Mouse (Mus musculus) B cell, adult 2 months (primary cell): ENCODE measurements around the gene Bhlhe40.

ENCODE experiments used
- DNase-seq, 2 experiments: peaks; one replicate each; pipeline ENCODE4 v3.0.0; 2022

Bhlhe40 gene

DNA sequence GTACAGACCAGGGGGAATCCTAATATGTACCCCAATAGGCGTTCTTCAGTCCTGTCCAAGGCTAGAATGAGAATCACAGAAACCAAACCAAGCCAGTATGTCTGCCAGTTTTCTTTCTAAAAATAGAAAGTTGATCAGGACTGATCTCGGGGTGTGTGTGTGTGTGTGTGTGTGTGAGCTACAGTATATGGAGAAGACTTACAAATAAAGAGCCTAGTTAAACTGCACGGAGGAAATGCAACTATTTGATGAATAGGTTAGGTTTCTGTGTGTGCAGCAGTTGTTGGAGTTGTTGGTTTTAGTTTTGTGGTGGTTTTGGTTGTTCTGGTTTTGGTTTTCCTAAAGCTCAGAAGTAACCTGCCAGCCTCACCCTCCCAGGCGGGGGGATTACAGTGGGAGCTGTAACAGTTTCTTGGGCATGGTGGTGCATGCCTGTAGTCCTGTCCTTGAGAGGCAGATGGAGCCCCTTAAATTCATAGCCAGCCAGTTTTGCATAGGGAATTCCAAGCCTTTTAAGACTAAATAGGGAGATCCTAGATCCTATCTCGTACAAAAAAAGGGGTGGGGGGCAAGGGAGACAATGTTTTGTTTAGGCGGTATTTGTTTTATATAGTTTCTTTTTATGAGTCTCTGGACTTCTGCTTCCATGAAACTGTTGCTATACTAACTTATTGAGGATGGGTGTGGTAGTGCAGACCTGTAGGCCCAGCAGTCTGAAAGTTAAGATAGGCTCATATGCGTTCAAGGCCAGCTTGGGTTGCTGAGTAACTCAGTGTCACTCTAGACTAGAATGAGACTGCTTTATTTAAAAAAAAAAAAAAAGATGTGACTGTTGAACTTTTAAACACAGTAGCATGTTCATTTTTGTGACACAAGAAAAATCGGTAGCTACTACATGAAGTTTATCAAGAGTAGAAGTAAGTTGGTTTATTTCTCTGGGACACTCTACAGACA, 3.1 kb downstream of the Bhlhe40 start:
- no peak for DNase-seq

DNA sequence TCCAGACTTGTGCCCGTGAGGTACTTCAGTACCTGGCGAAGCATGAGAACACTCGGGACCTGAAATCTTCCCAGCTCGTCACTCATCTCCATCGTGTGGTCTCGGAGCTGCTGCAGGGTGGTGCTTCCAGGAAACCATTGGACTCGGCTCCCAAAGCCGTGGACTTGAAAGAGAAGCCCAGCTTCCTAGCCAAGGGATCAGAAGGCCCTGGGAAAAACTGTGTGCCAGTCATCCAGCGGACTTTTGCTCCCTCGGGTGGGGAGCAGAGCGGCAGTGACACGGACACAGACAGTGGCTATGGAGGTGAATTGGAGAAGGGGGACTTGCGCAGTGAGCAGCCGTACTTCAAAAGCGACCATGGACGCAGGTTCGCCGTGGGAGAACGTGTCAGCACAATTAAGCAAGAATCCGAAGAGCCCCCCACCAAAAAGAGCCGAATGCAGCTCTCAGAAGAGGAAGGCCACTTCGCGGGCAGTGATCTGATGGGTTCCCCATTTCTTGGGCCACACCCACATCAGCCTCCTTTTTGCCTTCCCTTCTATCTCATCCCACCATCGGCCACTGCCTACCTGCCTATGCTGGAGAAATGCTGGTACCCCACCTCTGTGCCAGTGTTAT, 4.2 kb downstream of the Bhlhe40 start:
- DNase-seq = no peak

DNA sequence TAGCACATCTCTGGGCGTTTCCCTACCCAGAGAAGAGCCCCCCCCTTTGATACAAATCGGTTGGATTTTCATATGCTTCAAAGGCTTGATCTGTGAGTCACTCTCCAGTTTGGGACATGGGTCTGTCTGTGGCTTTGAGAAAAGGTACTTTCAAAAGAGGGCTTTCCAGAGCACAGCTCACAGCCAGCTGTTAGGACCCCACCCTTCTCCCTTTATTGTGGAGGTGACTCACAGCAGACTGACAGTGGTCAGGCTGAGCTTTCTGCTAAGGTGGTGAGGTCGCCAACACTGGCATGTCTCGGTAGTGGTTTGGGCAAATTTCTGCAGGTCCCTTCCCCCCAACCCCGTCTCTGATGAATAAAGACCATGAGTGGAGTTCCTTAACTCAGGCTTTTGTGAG, 5.2 kb downstream of the Bhlhe40 start:
- peak; percentile 14 to 24 for DNase-seq

DNA sequence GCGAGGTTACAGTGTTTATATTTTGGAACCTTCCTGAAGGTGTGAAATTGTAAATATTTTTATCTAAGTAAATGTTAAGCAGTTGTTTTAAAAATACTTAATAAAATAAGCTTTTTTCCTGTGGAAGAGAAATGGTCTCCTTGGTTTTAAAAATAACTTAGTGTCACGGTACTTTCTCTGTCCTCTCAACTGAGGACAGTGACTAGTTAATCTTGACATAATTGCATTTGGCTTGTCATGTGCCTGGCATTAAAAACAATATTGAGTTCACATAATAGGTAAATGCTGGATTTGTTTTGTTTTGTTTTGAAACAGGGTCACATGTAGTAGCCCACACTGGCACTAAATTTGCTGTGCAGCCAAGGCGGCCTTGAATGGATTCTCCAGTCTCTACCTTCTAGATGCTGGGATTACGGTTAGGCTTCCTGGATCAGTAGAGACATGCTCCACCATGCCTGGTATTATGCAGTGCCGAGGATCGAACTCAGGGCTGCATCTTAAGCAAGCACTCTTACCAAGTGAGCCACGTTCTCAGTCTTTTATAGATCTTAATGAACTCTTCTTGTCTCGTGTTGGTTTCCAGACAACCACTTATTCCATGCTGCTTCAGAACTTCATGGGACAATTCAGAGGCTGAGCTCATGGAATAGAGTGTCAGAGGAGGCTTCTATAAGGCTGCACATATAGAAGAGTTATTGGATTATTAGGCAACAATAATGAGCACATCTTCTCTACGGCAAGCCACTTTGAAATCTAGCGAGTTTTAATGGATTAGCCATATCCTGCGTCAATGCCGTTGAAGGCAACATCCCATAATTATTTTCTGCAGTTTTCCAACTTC, 6.4 kb downstream of the Bhlhe40 start:
- no peak for DNase-seq

DNA sequence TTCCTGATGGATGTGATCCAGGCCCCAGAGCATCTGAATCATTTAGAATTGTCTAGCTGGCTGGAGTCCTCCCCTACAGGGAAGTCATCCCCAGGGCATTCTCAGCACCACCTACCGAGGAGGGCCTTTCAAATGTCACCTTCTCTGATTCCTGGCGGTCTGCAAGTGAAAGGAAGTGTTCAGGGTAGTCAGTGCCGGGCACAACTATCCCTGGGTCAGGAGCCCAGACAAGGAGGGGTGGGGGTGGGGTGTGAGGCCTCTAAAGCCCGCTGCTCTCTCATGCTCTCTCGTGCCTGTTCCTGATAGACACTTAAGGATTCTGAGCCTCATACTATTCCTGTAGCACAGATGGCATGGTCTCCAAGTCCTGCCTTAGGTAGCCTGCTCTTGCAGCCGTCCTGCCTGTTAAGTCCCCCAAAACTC, 7.2 kb downstream of the Bhlhe40 start:
- no peak for DNase-seq

DNA sequence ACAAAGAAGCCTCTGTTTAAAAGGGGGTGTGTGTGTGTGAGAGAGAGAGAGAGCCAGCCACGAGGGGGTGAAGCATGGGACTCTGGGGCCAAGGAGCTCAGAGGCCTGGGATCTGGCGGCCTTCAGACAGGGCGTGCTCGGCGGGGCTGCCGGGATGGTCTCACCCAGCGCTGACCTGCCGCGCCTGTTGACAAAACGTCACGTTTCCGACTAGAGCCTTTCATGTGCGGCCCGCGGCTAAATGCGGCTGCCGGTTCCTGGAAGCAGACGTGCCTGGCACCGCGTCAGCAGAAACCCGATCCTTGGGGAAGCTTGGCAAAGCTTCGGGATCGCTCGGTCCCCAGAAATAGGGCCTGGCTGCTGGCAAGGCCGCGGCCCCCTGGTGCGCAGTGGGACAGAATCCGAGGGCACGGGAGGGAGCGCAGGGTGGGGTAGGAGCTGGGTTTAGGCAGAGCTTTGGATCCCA, 7.9 kb downstream of the Bhlhe40 start:
- DNase-seq = peak; percentile 28 to 39

DNA sequence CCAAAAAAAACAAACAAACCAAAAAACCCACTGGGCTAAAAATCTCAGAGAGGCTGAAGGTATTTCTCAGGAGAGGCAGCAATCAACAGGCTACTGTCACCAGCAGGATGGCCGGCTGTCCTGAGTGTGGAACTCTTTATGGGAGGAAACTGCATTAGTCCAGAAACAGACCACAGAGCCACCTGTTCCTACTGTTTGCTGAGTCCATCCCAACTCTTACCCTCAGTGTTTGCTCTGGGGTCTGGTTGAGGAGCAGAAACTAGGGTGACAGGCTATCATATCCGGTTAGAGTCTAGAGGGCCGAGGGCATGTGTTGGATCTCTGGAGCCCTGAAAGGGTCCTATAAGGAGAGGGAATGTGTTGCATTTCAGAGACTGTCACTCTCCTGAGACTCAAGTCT, 9.8 kb downstream of the Bhlhe40 start:
- DNase-seq = no peak

DNA sequence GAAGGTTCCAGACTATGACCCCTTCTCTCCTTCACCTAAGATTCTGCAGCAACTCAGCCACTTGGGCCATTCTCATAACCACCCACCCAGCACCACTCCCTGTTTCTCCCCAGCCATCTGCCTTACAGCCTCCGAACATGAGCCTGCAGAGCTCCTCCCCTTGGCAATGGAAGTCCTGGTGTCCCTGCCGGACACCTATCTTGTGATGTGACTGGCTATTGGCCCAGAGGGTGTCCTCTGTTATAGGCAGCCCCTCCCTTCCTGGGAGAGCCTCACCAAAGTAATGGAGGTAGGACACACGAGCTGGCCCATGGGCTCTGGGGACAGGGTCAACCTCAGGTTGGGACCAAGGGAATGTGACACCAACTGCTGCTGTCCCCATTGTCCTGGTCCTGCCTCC, 10.4 kb downstream of the Bhlhe40 start:
- DNase-seq = no peak

DNA sequence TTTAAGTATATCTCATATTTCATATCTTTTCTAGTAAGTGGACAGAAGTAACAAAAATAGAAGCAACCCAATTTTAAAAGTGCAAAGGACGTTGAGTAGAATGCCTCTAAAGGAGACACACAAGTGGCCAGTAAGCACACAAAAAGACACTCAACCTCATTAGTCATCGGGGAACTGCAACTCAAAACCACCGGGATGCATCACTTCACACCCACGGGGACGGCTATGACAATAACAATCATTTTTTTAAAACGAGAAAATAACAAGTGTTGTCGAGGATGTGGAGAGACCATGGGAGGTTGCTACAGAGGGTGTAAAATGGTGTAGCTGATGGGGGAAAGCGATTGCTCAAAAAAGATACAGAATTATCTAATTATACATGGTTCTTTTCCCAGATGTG, 11.7 kb downstream of the Bhlhe40 start:
- DNase-seq = no peak

DNA sequence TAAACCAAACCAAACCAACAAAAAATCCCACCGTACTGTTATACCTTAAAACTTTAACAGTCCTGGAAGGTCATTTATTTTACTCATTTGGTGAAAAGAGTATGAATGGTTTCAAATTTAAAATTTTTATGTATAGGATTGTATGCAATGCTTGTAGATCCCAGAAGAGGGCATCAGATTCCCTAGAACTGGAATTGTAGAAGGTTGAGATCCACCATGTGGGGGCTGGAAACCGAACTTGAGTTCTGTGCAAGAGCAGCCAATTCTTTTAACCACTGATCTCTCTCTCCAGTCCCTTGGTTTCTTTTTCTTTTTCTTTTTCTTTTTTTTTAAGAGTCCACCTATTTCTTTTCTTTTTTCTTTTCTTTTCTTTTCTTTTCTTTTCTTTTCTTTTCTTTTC, 13.8 kb downstream of the Bhlhe40 start:
- no peak for DNase-seq

DNA sequence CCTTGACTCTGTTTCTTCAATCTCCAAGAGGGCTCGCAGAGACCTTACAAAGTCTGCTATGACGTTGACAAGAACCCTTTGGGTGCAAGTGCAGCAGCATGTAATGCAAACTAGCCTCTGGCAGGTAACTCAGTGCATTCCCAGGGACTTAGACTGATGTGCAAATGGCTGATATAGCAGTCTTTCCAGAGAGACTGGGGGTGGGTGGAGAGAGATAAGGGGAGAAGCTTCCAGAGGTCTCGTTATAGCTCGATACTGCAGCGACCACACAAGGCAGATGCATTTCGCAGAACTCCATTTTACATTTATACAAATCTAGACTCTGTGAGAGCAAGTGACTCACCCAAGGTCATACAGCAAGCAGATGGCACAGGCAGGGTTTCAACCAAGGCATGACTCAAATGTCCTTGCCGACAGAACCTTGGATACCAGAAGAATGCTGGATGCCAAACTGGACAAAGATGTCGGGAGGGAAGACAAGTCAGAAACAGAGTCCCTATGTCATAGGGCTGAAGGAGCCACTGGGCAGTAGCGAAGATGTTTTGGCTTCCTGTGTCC, 16.4 kb downstream of the Bhlhe40 start:
- DNase-seq = no peak

DNA sequence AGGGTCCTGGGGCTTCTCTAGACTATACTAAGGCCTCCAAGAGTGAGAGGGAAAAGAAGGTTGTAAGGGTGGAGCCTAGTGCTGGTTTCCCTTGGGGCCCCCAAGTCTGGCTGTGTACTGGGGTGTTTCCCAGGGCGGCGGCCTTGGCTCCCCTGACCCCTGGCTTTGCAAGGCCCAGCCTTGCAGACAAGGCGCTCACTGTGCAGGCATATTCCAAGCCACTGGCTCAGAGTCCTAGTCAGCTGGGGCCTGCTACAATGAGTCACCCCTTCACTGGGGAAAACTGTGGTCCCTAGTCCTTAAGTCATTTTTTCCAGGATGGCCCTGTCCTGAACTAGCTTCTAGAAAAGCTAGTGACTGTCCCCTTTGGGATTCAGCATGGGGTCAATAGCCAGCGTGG, 17.3 kb downstream of the Bhlhe40 start:
- DNase-seq = no peak

DNA sequence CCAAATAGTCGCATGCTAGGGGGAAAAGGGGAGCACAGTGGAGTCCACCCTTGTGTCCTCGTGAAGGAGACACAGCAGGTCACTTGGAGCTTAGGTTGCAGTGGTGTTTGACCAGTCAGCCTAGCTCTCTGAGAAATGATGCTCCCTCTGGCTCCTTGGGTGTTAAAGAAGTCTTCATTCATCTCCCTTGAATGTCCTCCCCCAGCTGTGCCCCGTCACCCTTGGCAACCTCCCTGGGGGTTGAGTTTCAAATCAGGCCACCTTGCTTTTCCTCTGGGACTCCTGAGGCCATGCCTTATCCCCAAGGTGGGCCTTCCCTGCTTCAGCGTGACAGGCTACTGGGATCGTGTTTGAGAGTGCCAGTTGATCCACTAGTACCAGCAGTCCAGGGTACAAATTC, 17.8 kb downstream of the Bhlhe40 start:
- no peak for DNase-seq

DNA sequence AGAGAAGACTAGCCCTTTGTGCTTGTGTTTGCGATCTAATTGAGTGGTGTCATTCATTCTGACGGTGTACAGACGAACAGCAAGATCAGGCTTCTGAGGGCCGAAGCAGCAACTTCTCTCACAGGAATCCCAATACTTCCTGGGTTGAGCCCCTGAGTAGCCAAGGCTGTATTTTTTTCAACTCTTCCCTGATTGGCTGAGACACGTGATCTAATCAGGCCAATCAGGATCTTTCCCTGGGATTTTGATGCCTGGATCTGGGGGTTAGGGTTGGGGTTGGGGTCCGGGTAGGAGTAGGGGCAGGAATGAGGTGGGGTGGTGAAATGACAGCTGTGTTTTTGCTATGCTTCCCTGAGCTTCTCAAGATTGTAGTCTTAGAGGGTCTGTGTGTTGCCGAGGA, 20.1 kb downstream of the Bhlhe40 start:
- no peak for DNase-seq

DNA sequence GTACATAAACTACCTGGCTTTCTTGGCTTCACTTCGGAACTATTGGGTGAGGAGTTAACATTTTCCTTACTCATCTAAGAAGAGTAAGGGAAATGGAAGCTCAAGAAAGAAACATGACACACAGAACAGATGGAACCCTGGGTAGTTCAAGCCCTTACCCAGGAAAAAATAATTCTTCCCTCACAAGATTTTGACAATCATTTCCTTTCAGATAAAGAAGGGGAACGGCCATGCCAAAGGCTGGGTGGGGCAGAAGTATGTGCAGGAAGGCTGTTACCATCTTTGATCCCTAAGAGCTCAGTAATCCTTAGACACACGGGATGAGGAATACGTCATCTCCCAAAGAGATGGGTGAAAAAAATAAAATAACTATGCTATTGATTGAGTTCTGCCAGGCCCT, 20.7 kb downstream of the Bhlhe40 start:
- DNase-seq = no peak

DNA sequence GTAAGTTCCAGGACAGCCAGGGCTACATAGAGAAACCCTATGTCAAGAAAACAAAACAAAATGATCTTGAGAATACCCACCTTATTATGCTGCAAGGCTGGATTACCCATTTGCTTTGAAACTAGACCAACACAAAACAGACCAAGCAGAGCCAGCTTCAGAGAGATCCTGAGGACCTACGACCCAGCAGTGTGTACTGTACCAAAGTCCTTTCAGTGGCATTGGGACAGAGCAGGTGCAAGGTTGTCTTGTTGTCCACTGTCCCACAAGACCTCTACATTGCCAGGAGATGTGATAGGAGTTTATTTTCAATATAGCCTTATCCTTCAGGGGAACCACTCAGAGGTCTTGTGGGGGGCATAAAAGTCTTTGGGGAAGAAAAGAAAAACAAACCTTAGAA, 22.7 kb downstream of the Bhlhe40 start:
- DNase-seq = no peak

DNA sequence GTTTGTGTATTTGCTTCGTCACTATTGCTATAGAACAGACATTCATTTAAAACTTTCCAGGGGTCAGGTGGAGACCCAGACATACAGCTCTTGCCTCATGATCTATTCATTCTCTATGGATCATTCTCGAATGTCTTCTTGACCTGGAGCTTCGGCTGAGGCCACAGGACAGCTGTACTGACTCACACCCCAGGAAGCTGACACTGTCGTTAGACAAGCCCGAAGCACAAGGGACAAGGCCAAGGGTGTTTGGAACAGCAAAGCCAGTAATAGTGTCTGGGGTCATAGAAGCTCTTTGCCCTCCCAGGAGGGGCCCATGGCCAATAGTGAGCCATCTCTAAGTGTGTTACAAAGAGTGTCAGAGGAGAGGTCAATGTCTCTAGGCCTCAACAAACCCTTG, 24.0 kb downstream of the Bhlhe40 start:
- DNase-seq = no peak

DNA sequence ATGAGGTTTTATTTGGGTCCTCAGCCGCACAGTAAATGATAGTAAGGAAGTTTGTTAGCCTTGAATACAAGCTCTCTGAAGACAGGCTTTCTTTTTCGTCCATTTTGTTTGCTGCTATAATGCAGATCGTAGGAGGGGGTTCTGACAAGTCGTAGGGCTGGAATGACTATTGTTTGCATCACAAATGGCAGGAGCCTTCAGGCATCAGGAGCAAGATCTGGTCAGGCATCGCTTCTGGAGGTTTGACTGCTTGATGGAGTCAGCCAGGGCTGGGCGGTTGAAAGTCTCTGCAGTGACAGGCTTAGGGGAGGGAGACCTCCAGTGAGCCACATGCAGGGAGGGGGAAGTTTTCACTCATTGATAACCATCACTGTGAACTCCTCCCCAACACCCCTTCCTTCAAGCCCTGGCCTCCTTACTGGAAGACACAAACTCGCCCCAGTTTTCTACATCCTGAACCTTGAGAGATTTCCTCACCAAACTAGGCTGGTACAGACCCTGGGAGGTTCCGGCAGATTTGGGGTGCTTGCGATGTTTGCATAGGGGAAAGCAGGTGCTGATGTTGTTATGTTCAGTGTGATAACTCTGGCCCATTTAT, 25.4 kb downstream of the Bhlhe40 start:
- DNase-seq = no peak

DNA sequence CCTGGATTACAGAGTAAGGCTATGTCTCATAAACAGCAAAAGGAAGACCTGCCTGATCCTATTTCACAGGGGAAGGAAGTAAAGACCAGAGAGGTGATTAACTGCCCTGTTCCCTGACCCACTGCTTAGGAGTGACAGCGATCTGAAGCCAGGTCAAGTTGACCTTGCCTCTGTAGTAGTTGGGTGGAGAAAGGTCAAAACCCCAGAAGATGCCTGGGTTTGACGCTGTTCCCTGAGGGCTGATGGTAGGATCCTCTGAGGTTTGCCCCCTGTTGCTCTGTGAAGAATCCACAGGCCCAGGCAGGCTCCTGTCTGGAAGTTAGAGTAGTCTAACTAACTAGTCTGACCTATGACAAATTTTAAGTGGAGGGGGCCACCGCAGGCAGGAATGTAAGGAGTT, 26.5 kb downstream of the Bhlhe40 start:
- DNase-seq = no peak

DNA sequence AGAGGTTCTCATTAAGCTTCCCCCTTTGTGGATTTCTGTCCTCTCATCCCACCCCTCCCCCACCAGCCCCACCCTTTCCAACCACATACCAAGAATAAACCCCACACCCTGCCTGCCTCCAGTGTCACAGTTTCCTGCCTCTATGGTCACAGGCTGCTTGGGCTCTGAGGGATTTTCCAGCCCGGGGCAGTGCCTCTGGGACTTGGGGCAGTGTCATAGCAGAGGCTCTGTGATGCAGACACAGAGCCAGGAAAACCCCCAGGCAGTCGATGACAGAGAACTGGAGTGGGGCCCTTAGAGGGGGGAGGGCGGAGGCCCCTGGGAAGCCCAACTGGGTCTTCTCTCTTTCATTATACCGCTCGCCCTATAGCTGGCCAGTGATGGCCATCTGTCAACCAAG, 27.9 kb downstream of the Bhlhe40 start:
- DNase-seq = peak in 1 of 2 experiments; percentile 43

DNA sequence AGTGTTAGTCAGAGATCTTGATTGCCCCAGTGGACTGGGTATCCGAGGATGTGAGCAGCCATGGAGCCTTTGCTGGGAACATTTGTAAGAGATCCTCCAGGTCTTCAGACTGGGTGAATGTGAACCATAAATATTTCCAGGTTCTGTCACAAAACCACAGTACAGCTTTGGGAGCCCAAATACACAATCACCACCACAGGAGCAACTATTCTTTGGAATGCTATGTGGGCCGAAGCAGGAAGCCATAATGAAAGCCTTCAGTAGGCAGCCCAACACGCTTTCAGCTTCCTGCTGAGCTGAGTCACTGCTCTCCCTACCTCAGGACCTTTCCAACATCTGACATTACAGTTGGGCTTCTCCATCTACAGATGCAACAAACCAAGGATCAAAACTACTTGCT, 32.6 kb downstream of the Bhlhe40 start:
- DNase-seq = no peak

DNA sequence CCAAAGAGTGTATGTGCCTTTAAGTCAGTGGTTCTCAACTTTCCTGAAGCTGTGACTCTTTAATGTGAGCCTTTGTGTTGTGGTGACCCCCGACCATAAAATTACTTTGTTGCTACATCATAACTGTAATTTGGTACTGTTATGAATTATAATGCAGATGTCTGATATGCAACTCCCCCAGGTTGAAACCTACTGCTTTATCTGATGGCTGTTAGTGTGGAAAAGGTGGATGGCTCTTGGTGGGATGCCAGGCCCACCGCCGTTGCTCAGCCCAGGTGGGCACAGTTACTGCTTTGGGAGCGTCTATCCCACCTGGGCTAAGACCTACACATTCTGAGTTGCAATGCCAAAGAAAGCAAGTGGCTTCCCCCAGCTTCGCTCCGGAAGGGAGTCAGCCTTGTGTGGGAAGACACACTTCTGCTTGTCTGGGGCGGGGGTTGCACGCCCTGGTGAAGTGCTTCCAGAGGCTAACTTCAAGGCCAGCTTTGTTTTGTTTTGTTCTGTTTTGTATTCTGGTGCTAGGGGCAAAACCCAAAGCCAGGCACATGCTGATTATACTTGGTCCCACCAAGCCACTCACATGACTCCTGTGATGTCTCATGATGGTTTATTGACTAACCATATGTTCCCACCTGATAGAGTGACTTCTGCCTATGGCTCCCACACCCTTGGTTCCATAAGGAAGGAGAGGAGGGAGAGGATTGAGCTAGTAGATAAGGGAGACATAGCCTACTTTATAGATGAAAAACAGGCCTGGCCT, 34.7 kb downstream of the Bhlhe40 start:
- peak; percentile 32 to 35 for DNase-seq
